Mouse (Mus musculus) small intestine, adult 2 months (tissue): ENCODE data around the gene Ttc28.

Experiments used
- CTCF ChIP-seq: fragments of 200-500 bp; IDR thresholded peaks from 2 replicates; pipeline ENCODE4 v1.5.1; 2012; ENCODE audit warnings: low read depth, mild to moderate bottlenecking, control low read depth, inconsistent platforms, low read length, moderate library complexity, mixed read lengths; ENCODE audit not compliant: insufficient replicate concordance, insufficient read length; ENCODE audit errors: extremely low read depth
- POLR2A ChIP-seq: fragments of 200-500 bp; IDR thresholded peaks from 2 replicates; pipeline ENCODE4 v1.6.1; 2012; ENCODE audit warnings: low read depth, mild to moderate bottlenecking, control low read depth, inconsistent platforms, low read length, moderate library complexity

DNA sequence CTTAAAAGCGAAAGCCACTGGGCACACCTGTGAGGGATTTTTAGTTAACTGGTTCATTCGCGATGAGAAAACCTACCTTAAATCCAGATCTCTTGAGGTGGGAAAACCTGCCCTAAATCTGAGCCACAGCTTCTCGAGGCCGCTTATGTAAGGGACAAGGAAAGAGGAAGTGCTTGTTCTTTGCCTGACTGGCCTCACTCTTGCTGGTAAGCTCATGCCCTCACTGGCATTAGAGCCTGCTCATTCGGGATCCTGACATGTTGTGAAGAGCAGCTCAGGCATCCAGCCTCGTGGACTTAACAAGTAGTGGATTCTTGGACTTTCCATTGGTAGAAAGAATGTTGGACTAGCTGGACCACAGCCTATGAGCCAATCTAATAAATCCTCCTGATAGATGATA lies 422.1 kb downstream of the Ttc28 start:
- TF ChIP-seq CTCF (no peak), POLR2A (no peak)
